Mouse (Mus musculus): ENCODE results near the gene Ythdf2. TPM values are rescaled to one million over a fixed set of nuclear protein-coding genes. Genes with fewer than 3 reads are reported as not detected.
A peak's percentile ranks its signal among the peaks of the same experiment; 100 is the strongest.

Gene Ythdf2
- total RNA-seq, 2 experiments from 2014 or later: 41.4 to 44.3 TPM

GRCm38 (mm10) chr4:132198771-132199170 is 13.3 kb downstream of the Ythdf2 start:
- intact Hi-C loops (cut with DNase I): no loop called here
- no peak for DNase-seq (ENCODE audit: extremely low spot score in 1 of 2, low spot score in 2 of 2)
- Histone ChIP-seq H3K27ac (no peak overlapping the region), H3K4me3 (no peak overlapping the region)
- no peak for TF ChIP-seq CTCF (IDR thresholded peaks at IDR 0.05)

- intact Hi-C loops (cut with DNase I): no loop called here
- H3K4me3 ChIP-seq: no peak overlapping the region
- no peak for DNase-seq (ENCODE audit: extremely low spot score in 1 of 2, low spot score in 2 of 2)
- H3K27ac ChIP-seq: no peak overlapping the region
- peak; percentile 39 for TF ChIP-seq CTCF (IDR thresholded peaks at IDR 0.05)
Measured at GRCm38 (mm10) chr4:132198285-132198712, 13.8 kb downstream of the Ythdf2 start.

GRCm38 (mm10) chr4:132194975-132195374 is 17.1 kb downstream of the Ythdf2 start:
- Histone ChIP-seq H3K27ac (no peak overlapping the region), H3K4me3 (no peak overlapping the region)
- DNase-seq (ENCODE audit: extremely low spot score in 1 of 2, low spot score in 2 of 2): no peak
- TF ChIP-seq CTCF (IDR thresholded peaks at IDR 0.05): no peak
- intact Hi-C loops (cut with DNase I): no loop called here

DNA sequence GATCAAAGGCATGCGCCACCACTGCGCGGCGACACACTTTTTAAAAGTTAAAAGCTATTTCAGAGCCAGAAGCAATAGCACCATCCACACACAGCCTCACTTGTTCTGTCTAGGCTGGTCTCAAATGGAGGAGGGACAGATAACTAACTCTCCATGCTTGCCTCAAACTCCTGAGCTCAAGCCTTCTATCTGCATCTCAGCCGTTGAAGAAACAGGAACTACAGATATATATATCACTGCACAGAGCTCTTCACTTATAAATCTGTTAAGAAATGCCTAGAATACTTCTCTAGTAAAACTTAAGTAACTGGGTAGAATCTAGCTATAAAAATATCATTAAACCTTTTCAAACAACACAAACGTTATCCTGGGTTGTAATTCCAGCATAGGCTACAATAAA is 17.7 kb downstream of the Ythdf2 start:
- intact Hi-C loops (cut with DNase I): no loop called here
- no peak for TF ChIP-seq CTCF (IDR thresholded peaks at IDR 0.05)
- Histone ChIP-seq H3K4me3 (no peak overlapping the region), H3K27ac (no peak overlapping the region)
- DNase-seq (ENCODE audit: extremely low spot score in 1 of 2, low spot score in 2 of 2): no peak

DNA sequence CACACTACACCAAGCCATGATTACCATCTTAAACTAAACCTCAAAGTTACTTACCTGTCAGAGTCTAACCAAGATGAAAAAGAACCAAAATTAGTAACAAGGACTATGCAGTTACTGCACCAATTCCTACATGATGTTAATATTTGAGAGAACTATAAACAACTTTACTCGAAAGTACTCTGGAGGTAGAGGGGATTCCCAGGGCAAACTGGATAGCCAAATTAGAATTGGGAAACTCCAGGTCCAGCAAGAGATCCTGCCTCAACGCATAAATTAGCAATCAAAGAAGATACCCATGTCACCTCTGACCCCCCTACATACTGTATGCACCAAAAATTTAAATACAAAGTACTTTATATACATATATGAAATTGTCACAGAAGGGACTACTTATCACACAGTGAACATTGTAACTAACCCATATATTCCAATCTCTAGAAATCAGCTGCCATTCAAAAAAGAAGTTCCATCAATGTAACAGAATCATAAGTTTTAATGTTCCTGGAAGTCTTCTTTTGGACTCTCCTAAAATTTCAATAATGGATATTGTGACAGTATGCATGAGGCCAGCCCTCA is 24.2 kb downstream of the Ythdf2 start:
- no peak for TF ChIP-seq CTCF (IDR thresholded peaks at IDR 0.05)
- DNase-seq (ENCODE audit: extremely low spot score in 1 of 2, low spot score in 2 of 2): no peak
- Histone ChIP-seq H3K4me3 (no peak overlapping the region), H3K27ac (no peak overlapping the region)
- intact Hi-C loops (cut with DNase I): no loop called here

- intact Hi-C loops (cut with DNase I): no loop called here
- Histone ChIP-seq H3K27ac (no peak overlapping the region), H3K4me3 (no peak overlapping the region)
- TF ChIP-seq CTCF (IDR thresholded peaks at IDR 0.05): no peak
- no peak for DNase-seq (ENCODE audit: extremely low spot score in 1 of 2, low spot score in 2 of 2)
Measured at GRCm38 (mm10) chr4:132183162-132183561, 28.9 kb downstream of the Ythdf2 start.

GRCm38 (mm10) chr4:132181721-132182658 is 30.1 kb downstream of the Ythdf2 start:
- TF ChIP-seq CTCF (IDR thresholded peaks at IDR 0.05): peak; percentile 2; the same call in 1 of the 2 replicates
- intact Hi-C loops (cut with DNase I): no loop called here

GRCm38 (mm10) chr4:132180710-132181109 is 31.4 kb downstream of the Ythdf2 start:
- no peak for DNase-seq (ENCODE audit: extremely low spot score in 1 of 2, low spot score in 2 of 2)
- intact Hi-C loops (cut with DNase I): no loop called here
- H3K27ac ChIP-seq: no peak overlapping the region
- H3K4me3 ChIP-seq: no peak overlapping the region
- peak; percentile 52 for TF ChIP-seq CTCF (IDR thresholded peaks at IDR 0.05)

More at GRCm38 (mm10) chr4:132181721-132182658, 30.1 kb downstream of the Ythdf2 start:
- H3K4me3 ChIP-seq: no peak overlapping the region
- H3K27ac ChIP-seq: no peak overlapping the region
- DNase-seq (ENCODE audit: extremely low spot score in 1 of 2, low spot score in 2 of 2): no peak

DNA sequence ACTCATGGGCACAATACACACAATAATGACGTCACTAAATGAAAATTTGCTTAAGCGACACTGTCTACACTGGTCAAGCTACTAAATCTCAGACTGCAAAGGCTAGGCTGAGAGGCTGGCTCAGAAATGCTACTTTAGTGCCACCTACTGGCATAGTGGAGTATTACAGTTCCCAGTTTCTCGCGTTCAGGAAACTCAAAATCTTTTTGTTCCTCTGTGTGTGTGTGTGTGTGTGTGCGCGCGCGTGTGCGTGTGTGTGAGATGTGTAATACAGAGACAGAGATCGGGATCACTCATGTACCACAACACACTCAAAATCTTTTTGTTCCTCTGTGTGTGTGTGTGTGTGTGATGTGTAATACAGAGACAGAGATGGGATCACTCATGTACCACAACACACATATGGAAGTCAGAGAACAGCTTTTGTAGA is 33.5 kb downstream of the Ythdf2 start:
- intact Hi-C loops (cut with DNase I): loop anchor here (1.0 to 2.0 kb wide), 3 partner anchors 89 to 318 kb away; no protein-coding TSS in a partner anchor
- peak; percentile 83 for TF ChIP-seq CTCF (IDR thresholded peaks at IDR 0.05)
- Histone ChIP-seq H3K27ac (no peak overlapping the region), H3K4me3 (no peak overlapping the region)
- DNase-seq (ENCODE audit: extremely low spot score in 1 of 2, low spot score in 2 of 2): peak; percentile 62 to 67

DNA sequence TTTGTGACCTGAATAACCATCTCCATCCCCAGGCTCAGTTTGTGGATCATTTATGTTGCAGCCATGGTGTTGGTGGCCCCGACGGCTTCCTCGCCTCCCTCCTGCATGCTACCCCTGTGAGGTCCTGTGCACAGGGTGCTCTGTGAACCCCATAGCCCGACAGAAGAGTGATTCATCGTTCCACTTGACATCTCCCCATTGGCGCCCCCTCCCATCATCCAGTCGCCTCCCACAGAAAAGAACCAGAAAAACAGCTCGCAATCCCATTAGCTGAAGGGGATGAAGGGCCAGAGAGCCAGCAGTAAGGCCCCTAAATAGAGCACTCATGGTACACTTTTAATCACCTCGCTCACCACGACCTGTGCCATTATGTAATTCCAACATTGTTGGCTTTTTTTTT is 35.6 kb downstream of the Ythdf2 start:
- no peak for TF ChIP-seq CTCF (IDR thresholded peaks at IDR 0.05)

GRCm38 (mm10) chr4:132170891-132171290 is 41.2 kb downstream of the Ythdf2 start:
- peak; percentile 43 to 56 for DNase-seq (ENCODE audit: extremely low spot score in 1 of 2, low spot score in 2 of 2)
- intact Hi-C loops (cut with DNase I): no loop called here
- Histone ChIP-seq H3K4me3 (no peak overlapping the region), H3K27ac (peak overlapping the region; percentile 96)
- TF ChIP-seq CTCF (IDR thresholded peaks at IDR 0.05): no peak

More for the DNA sequence above, 35.6 kb downstream of the Ythdf2 start:
- Histone ChIP-seq H3K27ac (no peak overlapping the region), H3K4me3 (no peak overlapping the region)
- no peak for DNase-seq (ENCODE audit: extremely low spot score in 1 of 2, low spot score in 2 of 2)
- intact Hi-C loops (cut with DNase I): no loop called here

DNA sequence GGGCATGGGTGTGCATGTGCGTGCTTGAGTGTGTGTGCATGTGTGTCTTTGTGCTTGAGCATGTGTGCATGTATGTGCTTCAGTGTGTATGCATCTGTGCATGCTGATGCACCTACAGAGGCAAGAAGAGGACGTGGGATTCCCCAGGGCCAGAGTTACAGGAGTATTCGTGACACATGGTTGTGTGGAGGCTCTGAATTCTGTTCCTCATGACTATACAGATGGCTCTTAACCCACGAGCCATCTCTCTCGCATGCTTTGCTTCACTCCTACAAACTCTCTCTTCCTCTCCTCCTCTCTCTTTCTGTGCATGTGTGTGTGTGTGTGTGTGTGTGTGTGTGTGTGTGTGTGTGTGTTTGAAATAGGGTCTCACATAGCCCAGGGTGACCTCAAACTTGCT is 42.3 kb downstream of the Ythdf2 start:
- no peak for TF ChIP-seq CTCF (IDR thresholded peaks at IDR 0.05)
- intact Hi-C loops (cut with DNase I): loop anchor here (1.0 kb wide), 1 partner anchor 25 kb away; the partner anchor contains the start of gene Oprd1
- Histone ChIP-seq H3K27ac (peak overlapping the region; percentile 81), H3K4me3 (no peak overlapping the region)
- DNase-seq (ENCODE audit: extremely low spot score in 1 of 2, low spot score in 2 of 2): no peak
